Mouse (Mus musculus): ENCODE data around the gene Gm11444.

Gm11444 gene

GRCm38 (mm10) chr11:85850233-85850632, at the start of gene Gm11444:
Gene Gm11444 (minus strand): TSS chr11:85850333.
- DNase-seq: no peak

GRCm38 (mm10) chr11:85896335-85896985, 46.3 kb upstream of the Gm11444 start:
- peak; percentile 49 to 60 for DNase-seq

- peak; percentile 38 to 46 for DNase-seq
Measured at GRCm38 (mm10) chr11:85894731-85895545, 44.8 kb upstream of the Gm11444 start.

GRCm38 (mm10) chr11:85894136-85894530, 44.0 kb upstream of the Gm11444 start:
- DNase-seq: no peak

GRCm38 (mm10) chr11:85893400-85894135, 43.4 kb upstream of the Gm11444 start:
- no peak for DNase-seq

GRCm38 (mm10) chr11:85892771-85893170, 42.6 kb upstream of the Gm11444 start:
- no peak for DNase-seq

- DNase-seq: no peak
Measured at GRCm38 (mm10) chr11:85891692-85892040, 41.5 kb upstream of the Gm11444 start.

- DNase-seq: peak; percentile 22 to 29
Measured at GRCm38 (mm10) chr11:85891010-85891691, 41.0 kb upstream of the Gm11444 start.

GRCm38 (mm10) chr11:85890563-85890845, 40.4 kb upstream of the Gm11444 start:
- DNase-seq: no peak

- DNase-seq: no peak
Measured at GRCm38 (mm10) chr11:85889730-85890562, 39.8 kb upstream of the Gm11444 start.

- no peak for DNase-seq
Measured at GRCm38 (mm10) chr11:85889056-85889729, 39.1 kb upstream of the Gm11444 start.

GRCm38 (mm10) chr11:85888451-85888961, 38.4 kb upstream of the Gm11444 start:
- no peak for DNase-seq

- no peak for DNase-seq
Measured at GRCm38 (mm10) chr11:85887801-85888450, 37.8 kb upstream of the Gm11444 start.

GRCm38 (mm10) chr11:85887273-85887672, 37.1 kb upstream of the Gm11444 start:
- no peak for DNase-seq

GRCm38 (mm10) chr11:85886429-85886785, 36.3 kb upstream of the Gm11444 start:
- DNase-seq: no peak

- DNase-seq: peak; percentile 28 to 52
Measured at GRCm38 (mm10) chr11:85885665-85886428, 35.7 kb upstream of the Gm11444 start, which contains the start of gene Tbx4. Gene Tbx4 (plus strand): TSS chr11:85886422.

GRCm38 (mm10) chr11:85884498-85884897, 34.4 kb upstream of the Gm11444 start:
- no peak for DNase-seq

- no peak for DNase-seq
Measured at GRCm38 (mm10) chr11:85876059-85876788, 26.1 kb upstream of the Gm11444 start.

GRCm38 (mm10) chr11:85864363-85864762, 14.2 kb upstream of the Gm11444 start:
- DNase-seq: no peak
